Comparison of ENCODE assay signal across 8 mouse cellular contexts in genomic region chr11:54905931-54906330, GRCm38 (mm10). TPM values are rescaled to one million over a fixed set of nuclear protein-coding genes. Genes with fewer than 3 reads are reported as not detected.
DNase-seq lines count a peak whose midpoint lies in the region; ATAC-seq and TF ChIP-seq lines count a peak whose summit lies in the region.
"Had no signal": no experiment of that assay in that cellular context is flagged by ENCODE, and none has a peak within 500 bp of the region (broad histone marks: within the 10 kb centered on the region; RNA-seq: fewer than 3 reads in every experiment).

No protein-coding gene starts in this region.

- H3K9ac ChIP-seq in limb, embryonic 14.5 days (ENCODE audit: low read depth, low read length, severe bottlenecking): no peak overlapping the region
- H3K9ac ChIP-seq in heart, embryonic 14.5 days (ENCODE audit: low read length): peak overlapping the region; percentile 1; the same call in 1 of the 2 replicates
- no peak overlapping the region; the same call in 1 of the 2 replicates for H3K9ac ChIP-seq in kidney, embryonic 16.5 days (replicated peaks; ENCODE audit: low read length)
- H3K9ac ChIP-seq: hindbrain, embryonic 12.5 days had no signal

- no peak overlapping the region for H3K4me3 ChIP-seq in limb, embryonic 14.5 days (replicated peaks; ENCODE audit: low read length)
- no peak overlapping the region for H3K4me3 ChIP-seq in limb, embryonic 10.5 days
- H3K4me3 ChIP-seq in heart, embryonic 14.5 days (ENCODE audit: control insufficient read depth in 1 of 2, insufficient read depth in 1 of 2, low read depth in 1 of 2, low read length in 2 of 2): no peak overlapping the region
- no peak overlapping the region for H3K4me3 ChIP-seq in kidney, embryonic 16.5 days (ENCODE audit: low read length)
- no peak overlapping the region for H3K4me3 ChIP-seq in small intestine, adult 2 months (ENCODE audit: low read depth, low read length)
- H3K4me3 ChIP-seq: hindbrain, embryonic 12.5 days had no signal

- no peak for DNase-seq in limb, embryonic 14.5 days (ENCODE audit: low spot score)
- DNase-seq in limb, embryonic 10.5 days (ENCODE audit: low spot score): no peak
- DNase-seq in layer of hippocampus, postnatal 36 days: no peak
- DNase-seq in right cerebral cortex, postnatal 10 days (ENCODE audit: low spot score in 2 of 2): no peak

- H3K4me1 ChIP-seq in limb, embryonic 14.5 days (ENCODE audit: control insufficient read depth, insufficient read depth, low read length): peaks cover 8% of the 10 kb centered on the region; the same call in 1 of the 2 replicates
- peaks cover 19% of the 10 kb centered on the region for H3K4me1 ChIP-seq in limb, embryonic 10.5 days
- peaks cover 28 to 43% of the 10 kb centered on the region in 2 experiments for H3K4me1 ChIP-seq in heart, embryonic 14.5 days (ENCODE audit: control insufficient read depth in 2 of 2, insufficient read depth in 2 of 2, low read length in 2 of 2)
- H3K4me1 ChIP-seq in kidney, embryonic 16.5 days (ENCODE audit: insufficient read depth, low read length): peaks cover 19% of the 10 kb centered on the region
- H3K4me1 ChIP-seq in small intestine, adult 2 months (ENCODE audit: control insufficient read depth, insufficient read depth, insufficient read length, low read length): peaks cover 26% of the 10 kb centered on the region; the same call in 1 of the 2 replicates

- TF ChIP-seq CTCF in small intestine, adult 2 months (IDR thresholded peaks at IDR 0.05; ENCODE audit: extremely low read depth, insufficient read length, insufficient replicate concordance, low read depth, low read length): no peak

- no peak overlapping the region for H3K4me2 ChIP-seq in limb, embryonic 14.5 days (replicated peaks; ENCODE audit: low read depth, low read length, severe bottlenecking)
- no peak overlapping the region for H3K4me2 ChIP-seq in heart, embryonic 14.5 days (ENCODE audit: low read length)
- no peak overlapping the region for H3K4me2 ChIP-seq in kidney, embryonic 16.5 days (replicated peaks; ENCODE audit: low read depth, low read length)
- H3K4me2 ChIP-seq: hindbrain, embryonic 12.5 days had no signal

- peaks cover 20% of the 10 kb centered on the region for H3K36me3 ChIP-seq in limb, embryonic 14.5 days (ENCODE audit: control insufficient read depth, insufficient read depth, low read length)
- H3K36me3 ChIP-seq in limb, embryonic 10.5 days: peaks cover 19% of the 10 kb centered on the region
- peaks cover 39% of the 10 kb centered on the region for H3K36me3 ChIP-seq in heart, embryonic 14.5 days (ENCODE audit: control insufficient read depth, insufficient read depth, low read length)
- peaks cover 18% of the 10 kb centered on the region; the same call in 1 of the 2 replicates for H3K36me3 ChIP-seq in kidney, embryonic 16.5 days (ENCODE audit: insufficient read depth, low read length)
- H3K36me3 ChIP-seq in small intestine, adult 2 months (ENCODE audit: control insufficient read depth, insufficient read depth, low read length): peaks cover 25% of the 10 kb centered on the region

- no peaks in the 10 kb centered on the region for H3K9me3 ChIP-seq in limb, embryonic 14.5 days (ENCODE audit: control insufficient read depth, low read length)
- H3K9me3 ChIP-seq in limb, embryonic 10.5 days (replicated peaks): no peaks in the 10 kb centered on the region
- H3K9me3 ChIP-seq in heart, embryonic 14.5 days (ENCODE audit: control insufficient read depth, low read length): no peaks in the 10 kb centered on the region
- no peaks in the 10 kb centered on the region for H3K9me3 ChIP-seq in kidney, embryonic 16.5 days (ENCODE audit: low read length)
- H3K9me3 ChIP-seq: hindbrain, embryonic 12.5 days had no signal

- no peak for TF ChIP-seq POLR2A in limb, embryonic 14.5 days (IDR thresholded peaks at IDR 0.05; ENCODE audit: borderline replicate concordance, extremely low read depth, insufficient read depth, insufficient read length)
- TF ChIP-seq POLR2A in small intestine, adult 2 months (IDR thresholded peaks at IDR 0.05; ENCODE audit: low read depth, low read length): no peak

- H3K27ac ChIP-seq in limb, embryonic 14.5 days (replicated peaks; ENCODE audit: low read depth, low read length): no peak overlapping the region
- no peak overlapping the region for H3K27ac ChIP-seq in limb, embryonic 10.5 days
- peak overlapping the region; percentile 29 to 44 for H3K27ac ChIP-seq in heart, embryonic 14.5 days (replicated peaks in 1 of 2; ENCODE audit: control insufficient read depth in 1 of 2, insufficient read depth in 1 of 2, low read depth in 2 of 2, low read length in 2 of 2)
- H3K27ac ChIP-seq in kidney, embryonic 16.5 days (ENCODE audit: low read length): no peak overlapping the region
- H3K27ac ChIP-seq in small intestine, adult 2 months (ENCODE audit: insufficient read depth, low read depth, low read length): peak overlapping the region; percentile 62
- H3K27ac ChIP-seq: hindbrain, embryonic 12.5 days had no signal

- no peaks in the 10 kb centered on the region for H3K27me3 ChIP-seq in limb, embryonic 14.5 days (ENCODE audit: control insufficient read depth, insufficient read depth, low read length)
- H3K27me3 ChIP-seq in limb, embryonic 10.5 days (ENCODE audit: low read depth, poor library complexity, severe bottlenecking): peaks cover 22% of the 10 kb centered on the region
- H3K27me3 ChIP-seq in heart, embryonic 14.5 days (ENCODE audit: control insufficient read depth, insufficient read depth, low read length): no peaks in the 10 kb centered on the region
- H3K27me3 ChIP-seq in kidney, embryonic 16.5 days (ENCODE audit: insufficient read depth, low read length): no peaks in the 10 kb centered on the region
- H3K27me3 ChIP-seq in small intestine, adult 2 months (ENCODE audit: control insufficient read depth, insufficient read depth, low read length): no peaks in the 10 kb centered on the region
- H3K27me3 ChIP-seq: hindbrain, embryonic 12.5 days had no signal

- WGBS in limb, embryonic 14.5 days: 65% methylated on average over 4 of the region's 4 CpGs
- WGBS in limb, embryonic 10.5 days: 68% methylated on average over 4 of the region's 4 CpGs
- 33% methylated on average over 4 of the region's 4 CpGs for whole genome bisulfite sequencing in heart, embryonic 14.5 days
- WGBS in kidney, embryonic 16.5 days: 62% methylated on average over 4 of the region's 4 CpGs
- WGBS in small intestine, adult 2 months: 27% methylated on average over 4 of the region's 4 CpGs

- 0 out of 2 replicates have a peak, but pooled peaks have one; percentile 17 for ATAC-seq in limb, embryonic 14.5 days (ENCODE audit: low FRiP score, low read depth)
- no peak for ATAC-seq in heart, embryonic 14.5 days (ENCODE audit: insufficient number of reproducible peaks, insufficient read depth, low FRiP score, low read depth)
- peak; percentile 32; the same call in 1 of the 2 replicates for ATAC-seq in kidney, embryonic 16.5 days (ENCODE audit: low FRiP score, low TSS enrichment)

RNA-seq across cellular contexts. Expression of gene Gpx3, which starts 3.7 kb away (rescaled TPM):
- 14.5 and 18.2 TPM in 2 replicates for polyA plus RNA-seq in limb, embryonic 14.5 days (2012; rRNA removed)
- 32.7 and 37.3 TPM in 2 replicates for polyA plus RNA-seq in limb, embryonic 14.5 days (2014; fragmentation: Nextera tagmentation; extraction: Ambion mirVana)
- 52.0 and 60.7 TPM in 2 replicates for polyA plus RNA-seq in limb, embryonic 10.5 days (2016; fragmentation: Nextera tagmentation; extraction: Ambion mirVana)
- 1,228 and 1,448 TPM in 2 replicates for polyA plus RNA-seq in heart, embryonic 14.5 days (2014; fragmentation: Nextera tagmentation; extraction: Ambion mirVana)
- polyA plus RNA-seq in kidney, embryonic 16.5 days (2015; fragmentation: Nextera tagmentation; extraction: Ambion mirVana): 262 and 297 TPM in 2 replicates
- polyA plus RNA-seq in small intestine, adult 2 months (2012; rRNA removed): 52.2 and 90.3 TPM in 2 replicates
- 1 to 10 TPM; 3.4 to 4.6 TPM for total RNA-seq in layer of hippocampus, postnatal 36 days (2021)

RNA-seq across cellular contexts. Expression of gene Hint1, which starts 39.7 kb away (rescaled TPM):
- 492 and 618 TPM in 2 replicates for polyA plus RNA-seq in limb, embryonic 14.5 days (2012; rRNA removed)
- polyA plus RNA-seq in limb, embryonic 14.5 days (2014; fragmentation: Nextera tagmentation; extraction: Ambion mirVana): 557 and 602 TPM in 2 replicates
- 550 and 645 TPM in 2 replicates for polyA plus RNA-seq in limb, embryonic 10.5 days (2016; fragmentation: Nextera tagmentation; extraction: Ambion mirVana)
- polyA plus RNA-seq in heart, embryonic 14.5 days (2014; fragmentation: Nextera tagmentation; extraction: Ambion mirVana): 705 and 753 TPM in 2 replicates
- 540 and 595 TPM in 2 replicates for polyA plus RNA-seq in kidney, embryonic 16.5 days (2015; fragmentation: Nextera tagmentation; extraction: Ambion mirVana)
- 371 and 593 TPM in 2 replicates for polyA plus RNA-seq in small intestine, adult 2 months (2012; rRNA removed)
- total RNA-seq in layer of hippocampus, postnatal 36 days (2021): 100 to 1,000 TPM; 264 to 281 TPM

RNA-seq across cellular contexts. Expression of gene Lyrm7, which starts 45.2 kb away (rescaled TPM):
- polyA plus RNA-seq in limb, embryonic 14.5 days (2012; rRNA removed): 3.8 and 8.2 TPM in 2 replicates
- polyA plus RNA-seq in limb, embryonic 14.5 days (2014; fragmentation: Nextera tagmentation; extraction: Ambion mirVana): 7.8 and 10.8 TPM in 2 replicates
- 6.5 and 7.9 TPM in 2 replicates for polyA plus RNA-seq in limb, embryonic 10.5 days (2016; fragmentation: Nextera tagmentation; extraction: Ambion mirVana)
- polyA plus RNA-seq in heart, embryonic 14.5 days (2014; fragmentation: Nextera tagmentation; extraction: Ambion mirVana): 17.5 and 21.7 TPM in 2 replicates
- polyA plus RNA-seq in kidney, embryonic 16.5 days (2015; fragmentation: Nextera tagmentation; extraction: Ambion mirVana): 6.3 and 9.2 TPM in 2 replicates
- polyA plus RNA-seq in small intestine, adult 2 months (2012; rRNA removed): 0.03 and 0.15 TPM in 2 replicates
- 10 to 100 TPM; 27.9 to 30.8 TPM for total RNA-seq in layer of hippocampus, postnatal 36 days (2021)

RNA-seq across cellular contexts. Expression of gene Tnip1, which starts 56.8 kb away (rescaled TPM):
- 21.6 and 24.8 TPM in 2 replicates for polyA plus RNA-seq in limb, embryonic 14.5 days (2012; rRNA removed)
- polyA plus RNA-seq in limb, embryonic 14.5 days (2014; fragmentation: Nextera tagmentation; extraction: Ambion mirVana): 20.0 and 20.6 TPM in 2 replicates
- polyA plus RNA-seq in limb, embryonic 10.5 days (2016; fragmentation: Nextera tagmentation; extraction: Ambion mirVana): 10.0 and 14.0 TPM in 2 replicates
- 19.3 and 20.5 TPM in 2 replicates for polyA plus RNA-seq in heart, embryonic 14.5 days (2014; fragmentation: Nextera tagmentation; extraction: Ambion mirVana)
- polyA plus RNA-seq in kidney, embryonic 16.5 days (2015; fragmentation: Nextera tagmentation; extraction: Ambion mirVana): 20.2 and 22.0 TPM in 2 replicates
- 47.9 and 122 TPM in 2 replicates for polyA plus RNA-seq in small intestine, adult 2 months (2012; rRNA removed)
- total RNA-seq in layer of hippocampus, postnatal 36 days (2021): 10 to 100 TPM; 34.2 to 36.6 TPM

Comparison
In these comparisons a context has a peak if more than half of its experiments do, and no peak if none do; other contexts are left out.
1. H3K27ac ChIP-seq: peak in heart, embryonic 14.5 days (2 of 2) and small intestine, adult 2 months (single experiment); none in limb, embryonic 14.5 days (single experiment), limb, embryonic 10.5 days (single experiment) and kidney, embryonic 16.5 days (single experiment).